In the genomic region with DNA sequence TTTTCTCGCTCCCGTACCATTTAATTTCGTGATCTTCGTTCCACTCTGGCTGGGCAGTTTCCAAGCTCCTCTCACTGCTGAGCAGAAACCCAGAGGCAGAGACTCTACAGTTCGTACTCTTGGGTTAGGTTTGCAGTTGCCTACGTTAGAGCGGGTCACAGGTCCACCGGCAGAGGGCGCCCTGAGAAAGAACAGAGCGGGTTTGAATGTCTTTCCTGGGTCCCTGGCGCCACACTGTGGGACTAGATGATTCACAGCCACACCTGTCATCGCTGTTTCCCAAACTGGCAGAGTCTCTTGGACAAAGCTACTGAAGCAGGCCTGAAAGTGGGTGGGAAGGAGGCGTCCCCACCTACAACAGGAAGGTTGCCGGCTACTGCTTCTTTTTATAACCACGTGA, we compare ENCODE assay signal across 8 mouse cellular contexts.
DNase-seq lines count a peak whose midpoint lies in the region; ATAC-seq and TF ChIP-seq lines count a peak whose summit lies in the region.

No protein-coding gene starts in this region.

- no peak for TF ChIP-seq POLR2A in heart, adult 2 months (IDR thresholded peaks at IDR 0.05; ENCODE audit: insufficient read depth, low read depth, low read length)

- H3K27ac ChIP-seq in heart, adult 2 months, result no peak overlapping the region
- no peak overlapping the region for H3K27ac ChIP-seq in kidney, postnatal 0 days
- H3K27ac ChIP-seq in liver, embryonic 11.5 days (ENCODE audit: low read depth, low read length), result no peak overlapping the region
- no peak overlapping the region for H3K27ac ChIP-seq in neural tube, embryonic 12.5 days

- peak; percentile 88 for TF ChIP-seq CTCF in heart, adult 2 months (IDR thresholded peaks at IDR 0.05)
- TF ChIP-seq CTCF in kidney, postnatal 0 days (IDR thresholded peaks at IDR 0.05; ENCODE audit: low read depth), result peak; percentile 89

- H3K4me2 ChIP-seq in kidney, postnatal 0 days (ENCODE audit: low read length), result no peak overlapping the region
- H3K4me2 ChIP-seq in liver, embryonic 11.5 days, result no peak overlapping the region
- H3K4me2 ChIP-seq in neural tube, embryonic 12.5 days (replicated peaks), result no peak overlapping the region; the same call in 1 of the 2 replicates

- no peak overlapping the region for H3K9ac ChIP-seq in heart, adult 2 months (ENCODE audit: low read depth, low read length)
- H3K9ac ChIP-seq in kidney, postnatal 0 days (ENCODE audit: low read depth, low read length), result no peak overlapping the region
- no peak overlapping the region for H3K9ac ChIP-seq in liver, embryonic 11.5 days (ENCODE audit: low read depth, low read length)
- no peak overlapping the region; the same call in 1 of the 2 replicates for H3K9ac ChIP-seq in neural tube, embryonic 12.5 days

- H3K4me1 ChIP-seq in heart, adult 2 months (ENCODE audit: control insufficient read depth, insufficient read depth, low read length), result no peaks in the 10 kb centered on the region
- no peaks in the 10 kb centered on the region for H3K4me1 ChIP-seq in kidney, postnatal 0 days (replicated peaks; ENCODE audit: insufficient read depth, low read length)
- H3K4me1 ChIP-seq in liver, embryonic 11.5 days (replicated peaks; ENCODE audit: control insufficient read depth, insufficient read depth, low read length), result no peaks in the 10 kb centered on the region
- peaks cover 60% of the 10 kb centered on the region for H3K4me1 ChIP-seq in neural tube, embryonic 12.5 days

- no peak for TF ChIP-seq EP300 in heart, adult 2 months (IDR thresholded peaks at IDR 0.05; ENCODE audit: insufficient read depth, low read depth, low read length)

- peaks cover 18% of the 10 kb centered on the region for H3K27me3 ChIP-seq in heart, adult 2 months (ENCODE audit: control insufficient read depth, insufficient read depth, low read length)
- H3K27me3 ChIP-seq in kidney, postnatal 0 days (ENCODE audit: insufficient read depth, low read length), result peaks cover 58% of the 10 kb centered on the region
- H3K27me3 ChIP-seq in liver, embryonic 11.5 days (replicated peaks; ENCODE audit: control insufficient read depth, insufficient read depth, low read length), result peaks cover 88% of the 10 kb centered on the region
- peaks cover 39% of the 10 kb centered on the region for H3K27me3 ChIP-seq in neural tube, embryonic 12.5 days (replicated peaks)

- H3K9me3 ChIP-seq in kidney, postnatal 0 days (replicated peaks; ENCODE audit: low read length), result no peaks in the 10 kb centered on the region
- no peaks in the 10 kb centered on the region for H3K9me3 ChIP-seq in liver, embryonic 11.5 days (ENCODE audit: control insufficient read depth, low read length)
- H3K9me3 ChIP-seq in neural tube, embryonic 12.5 days, result no peaks in the 10 kb centered on the region

- H3K79me2 ChIP-seq in heart, adult 2 months (replicated peaks; ENCODE audit: control insufficient read depth, insufficient read depth, low read length), result no peaks in the 10 kb centered on the region

- peak; percentile 65 for ATAC-seq in kidney, postnatal 0 days (replicated peaks; ENCODE audit: low FRiP score, low read depth)
- no peak for ATAC-seq in liver, embryonic 11.5 days (replicated peaks; ENCODE audit: low FRiP score)
- ATAC-seq in neural tube, embryonic 12.5 days (ENCODE audit: low FRiP score, low read depth), result peak; percentile 67

- DNase-seq in 3T3-L1 (ENCODE audit: low read depth, low spot score), result peak; percentile 79
- peak; percentile 83 for DNase-seq in adrenal gland, adult 2 months
- peak; percentile 65 for DNase-seq in embryo, embryonic 11.5 days (ENCODE audit: low read depth, low spot score)
- DNase-seq in heart, adult 2 months, result peak; percentile 54 to 76
- DNase-seq in kidney, postnatal 0 days (ENCODE audit: low spot score), result peak; percentile 82
- peak; percentile 70 for DNase-seq in liver, embryonic 11.5 days (ENCODE audit: low spot score)
- peak; percentile 71 for DNase-seq in testis, postnatal 14 days (ENCODE audit: low spot score)

- no peak overlapping the region for H3K4me3 ChIP-seq in heart, adult 2 months
- H3K4me3 ChIP-seq in kidney, postnatal 0 days (replicated peaks; ENCODE audit: low read depth, low read length), result no peak overlapping the region
- H3K4me3 ChIP-seq in liver, embryonic 11.5 days (ENCODE audit: low read depth, low read length), result no peak overlapping the region
- no peak overlapping the region for H3K4me3 ChIP-seq in neural tube, embryonic 12.5 days

- intact Hi-C loops in heart, adult 2 months (cut with DNase I), result loop anchor here (1.0 to 5.0 kb wide), 3 partner anchors 48 to 175 kb away; no protein-coding TSS in a partner anchor

- H3K36me3 ChIP-seq in heart, adult 2 months (ENCODE audit: control insufficient read depth, insufficient read depth, low read length), result no peaks in the 10 kb centered on the region
- no peaks in the 10 kb centered on the region for H3K36me3 ChIP-seq in kidney, postnatal 0 days (ENCODE audit: insufficient read depth, low read length)
- H3K36me3 ChIP-seq in liver, embryonic 11.5 days (ENCODE audit: control insufficient read depth, insufficient read depth, low read length), result no peaks in the 10 kb centered on the region
- H3K36me3 ChIP-seq in neural tube, embryonic 12.5 days, result no peaks in the 10 kb centered on the region

- WGBS in heart, adult 2 months, result 3% methylated on average over 15 of the region's 15 CpGs
- WGBS in kidney, postnatal 0 days, result 2% methylated on average over 15 of the region's 15 CpGs
- WGBS in liver, embryonic 11.5 days, result 3% methylated on average over 15 of the region's 15 CpGs
- WGBS in neural tube, embryonic 12.5 days, result under 1% methylated on average over 15 of the region's 15 CpGs
